Mouse (Mus musculus): ENCODE data around the gene Actbl2. TPM values are rescaled to one million over a fixed set of nuclear protein-coding genes. Genes with fewer than 3 reads are reported as not detected.
A peak's percentile ranks its signal among the peaks of the same experiment; 100 is the strongest.

Gene Actbl2
- polyA plus RNA-seq (2014; fragmentation: Nextera tagmentation; extraction: Ambion mirVana), result not detected in 2 replicates

- Histone ChIP-seq H3K27me3 (ENCODE audit: control insufficient read depth, insufficient read depth, low read length) (no peaks in the 10 kb centered on the region), H3K4me3 (ENCODE audit: low read depth, low read length) (no peak within 1 kb of the TSS), H3K9me3 (ENCODE audit: control insufficient read depth, low read length) (no peaks in the 10 kb centered on the region), H3K4me1 (ENCODE audit: control insufficient read depth, insufficient read depth, low read length) (no peaks in the 10 kb centered on the region), H3K36me3 (ENCODE audit: control insufficient read depth, insufficient read depth, low read length) (no peaks in the 10 kb centered on the region), H3K4me2 (ENCODE audit: low read depth, severe bottlenecking) (no peak within 1 kb of the TSS), H3K9ac (ENCODE audit: low read length) (no peak within 1 kb of the TSS), H3K27ac (replicated peaks; ENCODE audit: low read depth, low read length) (no peak within 1 kb of the TSS)
- no peak for DNase-seq (ENCODE audit: low spot score)
- ATAC-seq (ENCODE audit: insufficient number of reproducible peaks, low FRiP score, low TSS enrichment, low read depth), result no peak
- WGBS, result 89% methylated on average over 5 of the region's 5 CpGs
Observed at GRCm38 (mm10) chr13:111254713-111255112, at the start of gene Actbl2. Gene Actbl2 (plus strand): TSS chr13:111255013.

GRCm38 (mm10) chr13:111210649-111211378 lies 44.0 kb upstream of the Actbl2 start:
- Histone ChIP-seq H3K27ac (replicated peaks; ENCODE audit: low read depth, low read length) (peak overlapping the region; percentile 5; the same call in 1 of the 2 replicates), H3K9me3 (ENCODE audit: control insufficient read depth, low read length) (no peaks in the 10 kb centered on the region), H3K27me3 (ENCODE audit: control insufficient read depth, insufficient read depth, low read length) (no peaks in the 10 kb centered on the region), H3K4me2 (ENCODE audit: low read depth, severe bottlenecking) (no peak overlapping the region), H3K4me1 (ENCODE audit: control insufficient read depth, insufficient read depth, low read length) (no peaks in the 10 kb centered on the region), H3K4me3 (ENCODE audit: low read depth, low read length) (no peak overlapping the region), H3K9ac (ENCODE audit: low read length) (no peak overlapping the region), H3K36me3 (ENCODE audit: control insufficient read depth, insufficient read depth, low read length) (no peaks in the 10 kb centered on the region)
- DNase-seq (ENCODE audit: low spot score) (peak; percentile 33), ATAC-seq (ENCODE audit: insufficient number of reproducible peaks, low FRiP score, low TSS enrichment, low read depth) (peak; percentile 73)
- WGBS, result 41% methylated on average over 8 of the region's 8 CpGs

GRCm38 (mm10) chr13:111228768-111229167 lies 26.0 kb upstream of the Actbl2 start:
- Histone ChIP-seq H3K27ac (replicated peaks; ENCODE audit: low read depth, low read length) (0 out of 2 replicates have a peak overlapping the region, but pooled peaks have one; percentile 36), H3K27me3 (ENCODE audit: control insufficient read depth, insufficient read depth, low read length) (no peaks in the 10 kb centered on the region), H3K9ac (ENCODE audit: low read length) (no peak overlapping the region), H3K4me2 (ENCODE audit: low read depth, severe bottlenecking) (no peak overlapping the region), H3K4me3 (ENCODE audit: low read depth, low read length) (no peak overlapping the region), H3K36me3 (ENCODE audit: control insufficient read depth, insufficient read depth, low read length) (no peaks in the 10 kb centered on the region), H3K4me1 (ENCODE audit: control insufficient read depth, insufficient read depth, low read length) (no peaks in the 10 kb centered on the region), H3K9me3 (ENCODE audit: control insufficient read depth, low read length) (no peaks in the 10 kb centered on the region)
- DNase-seq (ENCODE audit: low spot score), result no peak
- WGBS, result 13% methylated on average over 5 of the region's 5 CpGs
- no peak for ATAC-seq (ENCODE audit: insufficient number of reproducible peaks, low FRiP score, low TSS enrichment, low read depth)

- DNase-seq (ENCODE audit: low spot score), result no peak
- H3K27me3 ChIP-seq (ENCODE audit: control insufficient read depth, insufficient read depth, low read length), result no peaks in the 10 kb centered on the region
- 79% methylated on average over 6 of the region's 6 CpGs for WGBS
- no peak overlapping the region for H3K9ac ChIP-seq (ENCODE audit: low read length)
- no peaks in the 10 kb centered on the region for H3K4me1 ChIP-seq (ENCODE audit: control insufficient read depth, insufficient read depth, low read length)
- H3K9me3 ChIP-seq (ENCODE audit: control insufficient read depth, low read length), result no peaks in the 10 kb centered on the region
- no peaks in the 10 kb centered on the region for H3K36me3 ChIP-seq (ENCODE audit: control insufficient read depth, insufficient read depth, low read length)
- H3K4me3 ChIP-seq (ENCODE audit: low read depth, low read length), result no peak overlapping the region
- no peak overlapping the region for H3K27ac ChIP-seq (replicated peaks; ENCODE audit: low read depth, low read length)
- ATAC-seq (ENCODE audit: insufficient number of reproducible peaks, low FRiP score, low TSS enrichment, low read depth), result no peak
- no peak overlapping the region for H3K4me2 ChIP-seq (ENCODE audit: low read depth, severe bottlenecking)
Observed at GRCm38 (mm10) chr13:111229541-111229940, 25.3 kb upstream of the Actbl2 start.

- Histone ChIP-seq H3K27me3 (ENCODE audit: control insufficient read depth, insufficient read depth, low read length) (no peaks in the 10 kb centered on the region), H3K4me1 (ENCODE audit: control insufficient read depth, insufficient read depth, low read length) (peaks cover 10% of the 10 kb centered on the region; the same call in 1 of the 2 replicates), H3K9ac (ENCODE audit: low read length) (no peak overlapping the region), H3K36me3 (ENCODE audit: control insufficient read depth, insufficient read depth, low read length) (no peaks in the 10 kb centered on the region), H3K9me3 (ENCODE audit: control insufficient read depth, low read length) (no peaks in the 10 kb centered on the region), H3K4me2 (ENCODE audit: low read depth, severe bottlenecking) (no peak overlapping the region), H3K4me3 (ENCODE audit: low read depth, low read length) (no peak overlapping the region), H3K27ac (replicated peaks; ENCODE audit: low read depth, low read length) (no peak overlapping the region)
- DNase-seq (ENCODE audit: low spot score) (no peak), ATAC-seq (ENCODE audit: insufficient number of reproducible peaks, low FRiP score, low TSS enrichment, low read depth) (no peak)
- 83% methylated on average over 7 of the region's 7 CpGs for WGBS
Observed at GRCm38 (mm10) chr13:111232416-111232815, 22.4 kb upstream of the Actbl2 start.

GRCm38 (mm10) chr13:111233356-111233755 lies 21.5 kb upstream of the Actbl2 start:
- 81% methylated on average over 5 of the region's 5 CpGs for WGBS
- no peak overlapping the region for H3K9ac ChIP-seq (ENCODE audit: low read length)
- no peak overlapping the region for H3K4me2 ChIP-seq (ENCODE audit: low read depth, severe bottlenecking)
- H3K27me3 ChIP-seq (ENCODE audit: control insufficient read depth, insufficient read depth, low read length), result no peaks in the 10 kb centered on the region
- no peak for DNase-seq (ENCODE audit: low spot score)
- no peak for ATAC-seq (ENCODE audit: insufficient number of reproducible peaks, low FRiP score, low TSS enrichment, low read depth)
- H3K9me3 ChIP-seq (ENCODE audit: control insufficient read depth, low read length), result no peaks in the 10 kb centered on the region
- H3K36me3 ChIP-seq (ENCODE audit: control insufficient read depth, insufficient read depth, low read length), result no peaks in the 10 kb centered on the region
- no peak overlapping the region for H3K27ac ChIP-seq (replicated peaks; ENCODE audit: low read depth, low read length)
- H3K4me1 ChIP-seq (ENCODE audit: control insufficient read depth, insufficient read depth, low read length), result peaks cover 10% of the 10 kb centered on the region; the same call in 1 of the 2 replicates
- no peak overlapping the region for H3K4me3 ChIP-seq (ENCODE audit: low read depth, low read length)

- H3K9ac ChIP-seq (ENCODE audit: low read length), result no peak overlapping the region
- 73% methylated on average over 3 of the region's 3 CpGs for WGBS
- DNase-seq (ENCODE audit: low spot score) (no peak), ATAC-seq (ENCODE audit: insufficient number of reproducible peaks, low FRiP score, low TSS enrichment, low read depth) (no peak)
- no peak overlapping the region for H3K27ac ChIP-seq (replicated peaks; ENCODE audit: low read depth, low read length)
- no peaks in the 10 kb centered on the region for H3K27me3 ChIP-seq (ENCODE audit: control insufficient read depth, insufficient read depth, low read length)
- no peaks in the 10 kb centered on the region for H3K9me3 ChIP-seq (ENCODE audit: control insufficient read depth, low read length)
- no peaks in the 10 kb centered on the region for H3K36me3 ChIP-seq (ENCODE audit: control insufficient read depth, insufficient read depth, low read length)
- H3K4me3 ChIP-seq (ENCODE audit: low read depth, low read length), result no peak overlapping the region
- peaks cover 10% of the 10 kb centered on the region; the same call in 1 of the 2 replicates for H3K4me1 ChIP-seq (ENCODE audit: control insufficient read depth, insufficient read depth, low read length)
- no peak overlapping the region for H3K4me2 ChIP-seq (ENCODE audit: low read depth, severe bottlenecking)
Observed at GRCm38 (mm10) chr13:111234573-111234972, 20.2 kb upstream of the Actbl2 start.

- WGBS, result 84% methylated on average over 6 of the region's 6 CpGs
- no peak for DNase-seq (ENCODE audit: low spot score)
- Histone ChIP-seq H3K9me3 (ENCODE audit: control insufficient read depth, low read length) (no peaks in the 10 kb centered on the region), H3K4me2 (ENCODE audit: low read depth, severe bottlenecking) (no peak overlapping the region), H3K9ac (ENCODE audit: low read length) (no peak overlapping the region), H3K4me1 (ENCODE audit: control insufficient read depth, insufficient read depth, low read length) (peaks cover 10% of the 10 kb centered on the region; the same call in 1 of the 2 replicates), H3K27ac (replicated peaks; ENCODE audit: low read depth, low read length) (peak overlapping the region; percentile 53; the same call in 1 of the 2 replicates), H3K36me3 (ENCODE audit: control insufficient read depth, insufficient read depth, low read length) (no peaks in the 10 kb centered on the region), H3K4me3 (ENCODE audit: low read depth, low read length) (no peak overlapping the region), H3K27me3 (ENCODE audit: control insufficient read depth, insufficient read depth, low read length) (no peaks in the 10 kb centered on the region)
- ATAC-seq (ENCODE audit: insufficient number of reproducible peaks, low FRiP score, low TSS enrichment, low read depth), result no peak
Observed at GRCm38 (mm10) chr13:111235719-111236166, 19.1 kb upstream of the Actbl2 start.
